Mouse (Mus musculus) neural tube, embryonic 11.5 days (tissue): ENCODE results near the gene Pde4b. TPM values are rescaled to one million over a fixed set of nuclear protein-coding genes. Genes with fewer than 3 reads are reported as not detected.
A peak's percentile ranks its signal among the peaks of the same experiment; 100 is the strongest.

Experiments used
- ATAC-seq: fragments of 200-750 bp; cut with Nextera tagmentation; 2 replicates; pipeline ENCODE4 v1.8.0; 2017; ENCODE audit warnings: moderate number of reproducible peaks, mild to moderate bottlenecking, moderate TSS enrichment, moderate library complexity; ENCODE audit not compliant: insufficient read depth, low FRiP score, low TSS enrichment
- DNase-seq: peaks from one replicate; pipeline ENCODE4 v3.0.0-alpha.2; 2015; ENCODE audit warnings: low spot score
- H3K27ac ChIP-seq: fragments of 300-500 bp; sonication (generic); 2 replicates; pipeline ENCODE4 v1.5.1; 2014; ENCODE audit warnings: low read depth, mild to moderate bottlenecking, low read length
- H3K27me3 ChIP-seq: fragments of 300-500 bp; sonication (generic); 2 replicates; pipeline ENCODE4 v1.6.1; 2014; ENCODE audit warnings: mild to moderate bottlenecking, low read length, mixed read lengths; ENCODE audit not compliant: control insufficient read depth, insufficient read depth
- H3K36me3 ChIP-seq: fragments of 300-500 bp; sonication (generic); 2 replicates; pipeline ENCODE4 v1.6.1; 2014; ENCODE audit warnings: mild to moderate bottlenecking, low read length, moderate library complexity, mixed read lengths; ENCODE audit not compliant: control insufficient read depth, insufficient read depth
- H3K4me1 ChIP-seq: fragments of 300-500 bp; sonication (generic); 2 replicates; pipeline ENCODE4 v1.6.1; 2014; ENCODE audit warnings: low read length, mixed read lengths; ENCODE audit not compliant: control insufficient read depth, insufficient read depth
- H3K4me2 ChIP-seq: fragments of 300-500 bp; sonication (generic); 2 replicates; pipeline ENCODE4 v1.6.1; 2014; ENCODE audit warnings: low read depth, mild to moderate bottlenecking, moderate library complexity
- H3K4me3 ChIP-seq: fragments of 300-500 bp; sonication (generic); 2 replicates; pipeline ENCODE4 v1.5.1; 2014; ENCODE audit warnings: low read depth, low read length
- H3K9ac ChIP-seq: fragments of 300-500 bp; sonication (generic); 2 replicates; pipeline ENCODE4 v1.6.1; 2014; ENCODE audit warnings: mild to moderate bottlenecking, low read length
- H3K9me3 ChIP-seq: fragments of 300-500 bp; sonication (generic); 2 replicates; pipeline ENCODE4 v1.6.1; 2016; ENCODE audit warnings: low read length; ENCODE audit not compliant: control insufficient read depth
- WGBS: fragments of 180-500 bp; shearing (Covaris S2); extraction: QIAGEN DNeasy Blood & Tissue Kit; methylation state at CpG from one replicate; pipeline ENCODE4 v1.1.7; 2014; 5-methylcytosine and 5-hydroxymethylcytosine counted together
- polyA plus RNA-seq: library from polyadenylated mRNA; unstranded; fragments of >200 nt; fragmentation: Nextera tagmentation; extraction: Ambion mirVana; gene quantifications from 2 replicates; pipeline ENCODE4 v1.2.1, GENCODE M21; 2014

Pde4b gene
- polyA plus RNA-seq, 1 experiment from 2014 or later: 15.7 TPM

DNA sequence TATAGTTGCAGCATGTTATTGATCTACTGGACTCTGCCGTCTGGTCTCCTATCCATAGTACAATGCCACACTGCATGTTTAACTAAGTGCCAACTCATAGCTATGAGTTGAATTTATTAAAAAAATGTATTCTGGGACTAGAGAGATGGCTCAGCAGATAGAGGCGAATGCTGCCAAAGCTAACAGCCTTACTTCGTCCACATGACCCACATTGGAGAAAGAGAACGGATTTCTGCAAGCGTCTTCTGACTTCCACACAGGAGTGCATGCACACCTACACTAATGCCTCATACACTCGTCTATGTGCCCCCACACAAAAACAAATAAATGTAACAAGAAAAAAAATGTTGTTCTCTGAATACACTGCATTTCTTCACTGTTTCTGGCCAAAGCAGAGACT lies 231.3 kb downstream of the Pde4b start:
- 86% methylated on average over 6 of the region's 6 CpGs for WGBS

DNA sequence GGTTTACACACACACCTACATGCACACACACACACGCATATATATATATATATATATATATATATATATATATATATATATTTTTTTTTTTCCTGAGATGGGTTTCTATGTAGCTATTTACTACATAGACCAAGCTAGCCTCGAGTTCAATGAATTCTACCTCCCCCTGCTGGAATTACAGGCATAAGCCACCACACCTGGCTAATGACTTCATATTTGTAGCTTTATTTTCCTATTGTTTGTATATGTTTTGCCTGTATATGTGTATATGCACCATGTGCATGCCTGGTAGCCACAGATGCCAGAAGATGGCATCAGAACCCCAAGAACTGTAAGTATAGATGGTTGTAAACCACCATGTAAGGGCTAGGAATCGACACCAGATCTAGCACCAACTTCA lies 234.0 kb downstream of the Pde4b start:
- 71% methylated on average over 3 of the region's 3 CpGs for WGBS
- Histone ChIP-seq H3K36me3 (no peaks in the 10 kb centered on the region), H3K9me3 (no peaks in the 10 kb centered on the region), H3K4me2 (no peak overlapping the region), H3K4me1 (no peaks in the 10 kb centered on the region), H3K27ac (no peak overlapping the region), H3K9ac (no peak overlapping the region), H3K4me3 (no peak overlapping the region), H3K27me3 (no peaks in the 10 kb centered on the region)
- no peak for DNase-seq
- no peak for ATAC-seq

More for the DNA sequence above, 231.3 kb downstream of the Pde4b start:
- DNase-seq: no peak
- Histone ChIP-seq H3K36me3 (no peaks in the 10 kb centered on the region), H3K4me1 (no peaks in the 10 kb centered on the region), H3K27ac (no peak overlapping the region), H3K9ac (no peak overlapping the region), H3K4me3 (no peak overlapping the region), H3K4me2 (no peak overlapping the region), H3K27me3 (no peaks in the 10 kb centered on the region), H3K9me3 (no peaks in the 10 kb centered on the region)
- ATAC-seq: no peak

DNA sequence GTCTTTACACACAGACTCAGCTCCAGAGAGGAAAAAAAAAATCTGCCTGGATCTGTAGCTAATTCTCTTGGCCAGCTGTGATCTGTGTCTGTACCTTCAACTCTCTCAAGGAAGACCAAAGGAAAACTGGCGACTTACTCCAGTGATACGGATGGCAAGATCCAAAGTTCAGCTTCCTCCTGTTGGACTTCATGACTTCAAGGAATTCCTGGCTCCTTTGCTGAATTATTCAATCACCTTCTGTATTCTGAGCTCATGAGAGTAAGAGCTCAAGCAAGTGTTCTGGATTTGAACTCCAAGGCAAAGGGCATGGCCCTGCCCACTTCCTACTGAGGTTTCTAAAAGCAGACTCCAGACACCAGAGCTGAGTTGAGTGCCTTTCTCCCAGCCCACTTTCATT lies 245.0 kb downstream of the Pde4b start:
- H3K4me3 ChIP-seq: no peak overlapping the region
- no peaks in the 10 kb centered on the region for H3K4me1 ChIP-seq
- no peak overlapping the region for H3K9ac ChIP-seq
- ATAC-seq: no peak
- no peaks in the 10 kb centered on the region for H3K27me3 ChIP-seq
- DNase-seq: no peak
- 96% methylated on average over 2 of the region's 2 CpGs for WGBS
- no peaks in the 10 kb centered on the region for H3K9me3 ChIP-seq
- no peak overlapping the region for H3K4me2 ChIP-seq
- H3K36me3 ChIP-seq: no peaks in the 10 kb centered on the region
- H3K27ac ChIP-seq: no peak overlapping the region

DNA sequence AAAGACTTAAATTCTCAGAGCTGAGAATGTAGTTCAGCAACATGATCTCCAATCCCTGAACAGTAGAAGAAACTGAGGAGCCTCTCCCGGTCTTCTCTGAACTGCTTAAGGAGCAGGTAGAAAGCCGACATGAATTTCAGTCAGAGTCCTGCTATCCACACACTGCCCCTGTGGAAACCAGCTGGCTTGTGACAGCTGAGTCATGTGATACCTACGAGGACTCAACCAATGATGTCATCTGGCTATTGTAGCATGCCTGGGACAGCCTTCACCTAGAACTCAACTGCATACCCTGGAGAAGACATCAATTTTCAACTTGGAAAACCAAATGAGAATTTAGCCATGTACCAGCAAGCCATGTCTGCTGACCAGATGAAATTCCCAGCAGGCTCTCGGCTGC lies 245.5 kb downstream of the Pde4b start:
- H3K4me2 ChIP-seq: no peak overlapping the region
- no peak for DNase-seq
- ATAC-seq: no peak
- H3K4me1 ChIP-seq: no peaks in the 10 kb centered on the region
- no peaks in the 10 kb centered on the region for H3K27me3 ChIP-seq
- WGBS: 83% methylated on average over 4 of the region's 4 CpGs
- H3K27ac ChIP-seq: no peak overlapping the region
- H3K9me3 ChIP-seq: no peaks in the 10 kb centered on the region
- H3K36me3 ChIP-seq: no peaks in the 10 kb centered on the region
- H3K4me3 ChIP-seq: no peak overlapping the region
- no peak overlapping the region for H3K9ac ChIP-seq

DNA sequence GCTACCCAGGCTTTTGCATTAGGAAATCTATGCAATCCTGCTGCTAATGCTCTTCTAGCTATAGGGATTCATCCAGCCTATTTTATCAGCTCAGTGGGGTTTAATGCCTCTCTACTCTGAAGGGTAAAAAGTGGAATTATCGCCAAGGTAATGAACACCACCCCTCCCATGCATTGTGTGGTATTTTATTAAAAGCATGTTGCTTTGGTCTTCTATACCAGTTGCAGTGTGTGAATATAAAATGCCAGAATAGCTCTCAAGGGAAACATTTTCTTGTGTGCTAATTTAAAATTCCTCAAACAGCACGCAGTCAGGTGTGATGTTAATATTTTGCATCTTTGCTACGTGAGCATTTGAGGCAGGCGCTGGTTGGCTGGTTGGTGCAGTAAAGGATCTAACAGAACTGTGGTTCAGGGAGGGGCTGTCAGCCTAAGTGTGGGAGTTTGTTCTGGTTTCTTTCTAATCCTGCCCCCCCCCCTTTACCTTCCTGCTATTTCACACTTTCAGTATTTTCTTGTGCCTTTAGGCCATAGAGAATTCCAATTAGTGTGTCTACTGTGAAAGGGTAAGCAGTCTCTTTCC lies 259.7 kb downstream of the Pde4b start:
- DNase-seq: no peak
- Histone ChIP-seq H3K9ac (no peak overlapping the region), H3K27ac (no peak overlapping the region), H3K4me2 (no peak overlapping the region), H3K27me3 (no peaks in the 10 kb centered on the region), H3K9me3 (no peaks in the 10 kb centered on the region), H3K36me3 (no peaks in the 10 kb centered on the region), H3K4me1 (peaks cover 3% of the 10 kb centered on the region; the same call in 1 of the 2 replicates), H3K4me3 (no peak overlapping the region)
- WGBS: 83% methylated on average over 4 of the region's 4 CpGs
- ATAC-seq: no peak

DNA sequence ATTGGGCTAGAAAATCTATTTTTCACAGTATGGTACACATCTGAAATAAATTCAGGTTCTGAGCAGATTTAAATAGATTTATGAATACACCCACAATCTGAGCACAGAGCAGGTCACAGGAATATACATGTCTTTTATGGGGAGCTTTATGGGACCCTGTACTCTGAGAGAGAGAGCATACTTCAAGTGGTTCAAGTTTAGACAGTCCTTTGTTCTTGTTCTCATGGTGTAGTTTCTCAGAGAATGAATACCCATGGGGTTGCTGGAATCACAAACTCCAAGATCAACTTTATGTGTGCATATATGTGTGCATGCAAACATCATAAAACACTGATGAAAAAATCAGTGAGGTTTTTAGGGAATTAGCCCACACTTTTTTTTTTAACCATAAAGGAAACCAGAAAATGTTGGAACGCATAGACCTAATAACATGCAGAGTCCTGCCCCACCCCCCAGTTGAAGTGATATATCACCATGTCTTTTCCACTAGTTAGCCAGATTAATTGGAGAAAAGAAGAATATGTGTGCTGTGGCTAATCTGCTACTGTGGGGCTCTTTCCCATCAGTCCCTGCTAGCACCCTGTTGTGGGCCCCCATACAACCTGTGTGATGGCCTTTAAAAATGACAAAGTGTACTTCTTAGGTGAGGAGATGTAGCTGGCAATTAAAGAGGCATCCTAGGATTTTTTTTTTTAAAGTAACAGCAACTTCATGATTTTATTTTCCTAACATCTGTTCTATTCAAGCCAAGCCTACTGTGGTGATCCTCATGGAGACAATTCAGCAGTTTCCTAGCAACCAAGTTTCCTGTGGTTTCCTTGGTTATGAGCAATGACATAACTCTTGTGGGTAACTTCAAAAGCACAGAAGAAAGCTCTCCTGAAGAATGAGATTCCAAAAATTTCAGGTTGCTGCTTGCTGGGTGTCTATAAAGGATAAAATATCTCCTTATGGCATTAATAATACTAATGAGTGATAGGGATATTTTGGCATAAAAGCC lies 264.4 kb downstream of the Pde4b start:
- H3K9me3 ChIP-seq: no peaks in the 10 kb centered on the region
- WGBS: 38% methylated on average over 1 of the region's 1 CpGs
- peaks cover 4% of the 10 kb centered on the region; the same call in 1 of the 2 replicates for H3K4me1 ChIP-seq
- H3K4me2 ChIP-seq: no peak overlapping the region; the same call in 1 of the 2 replicates
- H3K27ac ChIP-seq: 0 out of 2 replicates have a peak overlapping the region, but pooled peaks have one; percentile 35
- H3K4me3 ChIP-seq: no peak overlapping the region
- peak; percentile 86 for ATAC-seq
- no peak overlapping the region for H3K9ac ChIP-seq
- peak; percentile 26 for DNase-seq
- no peaks in the 10 kb centered on the region for H3K36me3 ChIP-seq
- no peaks in the 10 kb centered on the region for H3K27me3 ChIP-seq

DNA sequence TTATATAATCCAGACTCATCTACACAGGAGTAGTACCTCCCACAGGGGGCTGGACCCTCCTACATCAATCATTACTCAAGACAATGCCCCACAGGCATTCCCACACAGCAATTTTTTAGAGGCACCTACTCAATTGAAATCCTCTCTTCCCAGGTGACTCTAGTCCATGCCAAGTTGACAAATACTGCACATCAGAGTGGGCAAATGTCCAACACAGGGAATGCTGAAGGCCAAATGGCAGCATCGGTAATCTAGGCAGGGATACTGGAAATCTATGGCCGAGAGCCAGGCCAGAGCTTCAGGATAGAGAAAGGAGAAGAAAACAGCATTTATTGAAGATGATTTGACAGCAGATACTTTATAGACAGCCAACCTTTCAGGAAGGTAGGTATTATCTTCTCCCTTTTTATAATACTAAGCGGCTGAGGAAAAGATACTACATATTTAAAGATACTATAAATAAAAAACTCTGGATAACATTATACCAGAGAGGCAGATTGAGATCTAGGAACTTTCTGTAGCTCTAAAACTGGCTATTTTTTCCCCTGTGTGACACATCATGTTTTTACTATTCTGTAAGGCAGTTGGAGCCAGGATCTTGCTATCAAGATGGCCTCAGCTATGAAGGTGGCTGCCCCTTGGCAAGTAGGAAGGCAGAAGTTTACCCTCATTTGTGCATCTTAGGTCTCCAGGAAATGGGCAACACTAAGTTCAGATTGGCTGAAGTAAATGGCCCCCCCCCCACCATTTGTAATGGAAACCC lies 266.5 kb downstream of the Pde4b start:
- Histone ChIP-seq H3K9ac (no peak overlapping the region), H3K4me2 (no peak overlapping the region), H3K9me3 (no peaks in the 10 kb centered on the region), H3K36me3 (no peaks in the 10 kb centered on the region), H3K27ac (no peak overlapping the region), H3K4me1 (peaks cover 4% of the 10 kb centered on the region; the same call in 1 of the 2 replicates), H3K4me3 (no peak overlapping the region), H3K27me3 (no peaks in the 10 kb centered on the region)
- 88% methylated on average over 3 of the region's 3 CpGs for WGBS
- no peak for DNase-seq
- no peak for ATAC-seq

DNA sequence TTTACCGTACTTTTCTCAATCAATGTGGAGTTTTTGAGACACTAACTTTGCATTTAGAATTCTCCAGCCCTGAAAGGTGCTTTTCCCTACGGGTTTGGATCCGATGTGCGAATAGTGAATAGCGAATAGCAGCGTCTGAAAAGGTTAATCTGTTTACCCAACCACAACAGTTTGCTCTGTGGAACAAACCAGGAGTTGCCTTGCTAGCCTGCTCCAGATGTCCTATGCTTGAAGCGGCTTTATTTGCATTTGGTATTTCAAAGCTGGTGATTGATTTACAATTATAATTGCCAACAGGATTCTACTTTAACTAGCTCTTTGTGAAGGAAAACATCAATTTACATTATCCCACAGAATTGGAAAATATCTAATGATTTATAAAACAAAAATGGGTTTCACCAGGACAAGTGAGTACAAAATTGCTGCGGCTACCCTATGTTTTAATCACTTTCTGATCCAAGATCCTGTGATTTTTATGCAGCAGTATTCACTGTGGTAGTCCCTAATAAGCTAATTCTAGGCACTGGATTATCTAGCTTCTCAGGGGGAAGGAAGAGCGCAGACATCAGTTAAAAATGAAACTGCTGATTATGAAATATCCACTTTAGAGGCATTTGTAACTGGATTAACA lies 280.9 kb downstream of the Pde4b start:
- no peaks in the 10 kb centered on the region for H3K27me3 ChIP-seq
- no peaks in the 10 kb centered on the region for H3K4me1 ChIP-seq
- H3K27ac ChIP-seq: no peak overlapping the region
- no peak overlapping the region for H3K9ac ChIP-seq
- DNase-seq (no peak), ATAC-seq (no peak)
- no peaks in the 10 kb centered on the region for H3K36me3 ChIP-seq
- 53% methylated on average over 9 of the region's 9 CpGs for WGBS
- H3K9me3 ChIP-seq: no peaks in the 10 kb centered on the region
- no peak overlapping the region for H3K4me2 ChIP-seq
- no peak overlapping the region for H3K4me3 ChIP-seq
